Mouse (Mus musculus) neural tube, embryonic 15.5 days (tissue): ENCODE results near the gene Tln1. TPM values are rescaled to one million over a fixed set of nuclear protein-coding genes. Genes with fewer than 3 reads are reported as not detected.
"Not testable (repeated sequence)": the region's sequence is repeated elsewhere in the genome, so short reads cannot be mapped to it uniquely, and the experiment has no call there.

Experiments
- ATAC-seq: fragments of 200-750 bp; cut with Nextera tagmentation; 2 replicates; pipeline ENCODE4 v1.8.0; 2017; ENCODE audit warnings: mild to moderate bottlenecking, moderate TSS enrichment, moderate library complexity; ENCODE audit not compliant: low FRiP score
- H3K27ac ChIP-seq: fragments of 300-500 bp; sonication (generic); replicated peaks from 2 replicates; pipeline ENCODE4 v1.5.1; 2015; ENCODE audit warnings: mild to moderate bottlenecking, inconsistent platforms
- H3K27me3 ChIP-seq: fragments of 300-500 bp; sonication (generic); replicated peaks from 2 replicates; pipeline ENCODE4 v1.6.1; 2015; ENCODE audit warnings: inconsistent platforms
- H3K36me3 ChIP-seq: fragments of 300-500 bp; sonication (generic); 2 replicates; pipeline ENCODE4 v1.6.1; 2015; ENCODE audit warnings: inconsistent platforms
- H3K4me1 ChIP-seq: fragments of 300-500 bp; sonication (generic); 2 replicates; pipeline ENCODE4 v1.6.1; 2015; ENCODE audit warnings: inconsistent platforms
- H3K4me2 ChIP-seq: fragments of 300-500 bp; sonication (generic); 2 replicates; pipeline ENCODE4 v1.6.1; 2015; ENCODE audit warnings: inconsistent platforms, mild to moderate bottlenecking, moderate library complexity
- H3K4me3 ChIP-seq: fragments of 300-500 bp; sonication (generic); replicated peaks from 2 replicates; pipeline ENCODE4 v1.5.1; 2015; ENCODE audit warnings: mild to moderate bottlenecking, inconsistent platforms
- H3K9ac ChIP-seq: fragments of 300-500 bp; sonication (generic); replicated peaks from 2 replicates; pipeline ENCODE4 v1.6.1; 2015; ENCODE audit warnings: mild to moderate bottlenecking, inconsistent platforms
- H3K9me3 ChIP-seq: fragments of 300-500 bp; sonication (generic); replicated peaks from 2 replicates; pipeline ENCODE4 v1.6.1; 2016; ENCODE audit warnings: inconsistent platforms
- WGBS: fragments of 180-500 bp; shearing (Covaris S2); methylation state at CpG from one replicate; pipeline ENCODE4 v1.1.7; 2015; ENCODE audit warnings: mixed read lengths; 5-methylcytosine and 5-hydroxymethylcytosine counted together
- polyA plus RNA-seq: library from polyadenylated mRNA; unstranded; fragments of >200 nt; fragmentation: Nextera tagmentation; extraction: Ambion mirVana; gene quantifications from 2 replicates; pipeline ENCODE4 v1.2.1, GENCODE M21; 2015

Tln1 gene
- polyA plus RNA-seq = 63.5 and 70.8 TPM in 2 replicates

- H3K27ac ChIP-seq = peak within 1 kb of the TSS; percentile 99
- WGBS = under 1% methylated on average over 61 of the region's 62 CpGs
- H3K4me1 ChIP-seq = peaks cover 52% of the 10 kb centered on the region
- peak within 1 kb of the TSS; percentile 93 for H3K9ac ChIP-seq
- H3K36me3 ChIP-seq = peaks cover 33% of the 10 kb centered on the region
- H3K4me3 ChIP-seq = peak within 1 kb of the TSS; percentile 89
- no peaks in the 10 kb centered on the region for H3K27me3 ChIP-seq
- peak; percentile 96 for ATAC-seq
- H3K4me2 ChIP-seq = peak within 1 kb of the TSS; percentile 90
- H3K9me3 ChIP-seq = no peaks in the 10 kb centered on the region
Measured at GRCm38 (mm10) chr4:43561997-43562768, at the start of gene Tln1, which contains the start of gene Creb3. Tln1 (minus strand) TSS chr4:43562691. Creb3 (plus strand) TSS chr4:43562332.

GRCm38 (mm10) chr4:43604751-43605685, 42.5 kb upstream of the Tln1 start:
- H3K9ac ChIP-seq = no peak overlapping the region
- no peak overlapping the region for H3K27ac ChIP-seq
- H3K9me3 ChIP-seq = no peaks in the 10 kb centered on the region
- H3K36me3 ChIP-seq = no peaks in the 10 kb centered on the region
- no peaks in the 10 kb centered on the region for H3K27me3 ChIP-seq
- no peak for ATAC-seq
- no peaks in the 10 kb centered on the region for H3K4me1 ChIP-seq
- WGBS = 86% methylated on average over 9 of the region's 9 CpGs
- no peak overlapping the region for H3K4me3 ChIP-seq
- H3K4me2 ChIP-seq = no peak overlapping the region

DNA sequence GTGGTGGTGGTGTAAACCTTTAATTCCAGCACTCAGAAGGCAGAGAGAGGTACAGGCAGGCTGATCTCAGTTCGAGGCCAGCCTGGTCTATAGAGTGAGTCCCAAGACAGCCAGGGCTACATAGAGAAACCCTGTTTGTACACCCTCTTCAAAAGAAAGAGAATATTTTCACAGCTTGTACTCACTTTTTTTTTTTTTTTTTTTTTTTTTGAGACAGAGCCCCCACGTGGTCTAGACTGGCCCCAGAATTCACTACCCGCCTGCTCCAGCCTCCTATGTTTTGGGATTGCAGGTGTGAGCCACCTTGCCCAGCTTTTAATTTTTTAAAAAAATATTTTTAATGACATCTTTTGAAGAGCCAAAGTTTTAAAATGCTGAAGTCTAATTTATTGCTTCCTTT, 41.6 kb upstream of the Tln1 start:
- no peak for ATAC-seq
- no peaks in the 10 kb centered on the region for H3K9me3 ChIP-seq
- H3K27ac ChIP-seq = no peak overlapping the region
- WGBS = 69% methylated on average over 3 of the region's 3 CpGs
- H3K36me3 ChIP-seq = no peaks in the 10 kb centered on the region
- H3K4me3 ChIP-seq = no peak overlapping the region
- no peak overlapping the region for H3K4me2 ChIP-seq
- no peaks in the 10 kb centered on the region for H3K4me1 ChIP-seq
- H3K9ac ChIP-seq = no peak overlapping the region
- H3K27me3 ChIP-seq = no peaks in the 10 kb centered on the region

DNA sequence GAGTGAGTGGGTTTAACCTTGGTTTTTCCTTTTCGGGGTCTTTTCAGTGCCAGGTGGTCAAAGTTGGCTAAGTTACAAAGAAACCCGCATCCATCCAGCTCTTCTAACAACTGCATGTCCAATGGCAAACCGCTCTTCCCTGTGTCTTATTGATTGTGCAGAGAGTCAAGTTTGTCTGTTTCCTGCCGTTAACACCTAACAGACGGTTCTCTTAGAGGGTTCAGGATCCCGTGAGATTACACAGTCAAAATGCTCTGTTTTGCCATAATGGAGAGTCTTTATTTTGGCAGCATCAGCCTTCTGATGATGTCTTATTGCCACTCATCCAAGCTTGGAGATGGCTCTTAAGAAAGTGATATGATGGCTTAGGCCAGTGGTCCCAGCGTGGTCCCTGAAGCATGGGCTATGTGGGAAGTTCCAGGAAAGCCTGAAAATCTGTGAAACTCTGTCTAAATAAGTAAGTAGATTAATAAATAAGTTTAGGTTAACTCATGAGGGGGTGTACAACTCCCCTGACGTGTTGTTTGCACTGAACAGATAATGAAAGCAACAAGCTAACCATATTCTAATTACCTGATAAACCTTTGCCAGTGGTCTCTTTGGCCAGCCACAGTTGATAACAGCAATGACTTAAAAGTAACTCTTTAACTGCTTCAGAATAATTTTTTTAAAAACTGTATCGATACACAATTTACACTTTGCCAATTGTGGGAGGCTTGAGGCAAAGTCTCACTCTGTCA, 37.9 kb upstream of the Tln1 start:
- 87% methylated on average over 9 of the region's 9 CpGs for WGBS
- ATAC-seq = no peak

DNA sequence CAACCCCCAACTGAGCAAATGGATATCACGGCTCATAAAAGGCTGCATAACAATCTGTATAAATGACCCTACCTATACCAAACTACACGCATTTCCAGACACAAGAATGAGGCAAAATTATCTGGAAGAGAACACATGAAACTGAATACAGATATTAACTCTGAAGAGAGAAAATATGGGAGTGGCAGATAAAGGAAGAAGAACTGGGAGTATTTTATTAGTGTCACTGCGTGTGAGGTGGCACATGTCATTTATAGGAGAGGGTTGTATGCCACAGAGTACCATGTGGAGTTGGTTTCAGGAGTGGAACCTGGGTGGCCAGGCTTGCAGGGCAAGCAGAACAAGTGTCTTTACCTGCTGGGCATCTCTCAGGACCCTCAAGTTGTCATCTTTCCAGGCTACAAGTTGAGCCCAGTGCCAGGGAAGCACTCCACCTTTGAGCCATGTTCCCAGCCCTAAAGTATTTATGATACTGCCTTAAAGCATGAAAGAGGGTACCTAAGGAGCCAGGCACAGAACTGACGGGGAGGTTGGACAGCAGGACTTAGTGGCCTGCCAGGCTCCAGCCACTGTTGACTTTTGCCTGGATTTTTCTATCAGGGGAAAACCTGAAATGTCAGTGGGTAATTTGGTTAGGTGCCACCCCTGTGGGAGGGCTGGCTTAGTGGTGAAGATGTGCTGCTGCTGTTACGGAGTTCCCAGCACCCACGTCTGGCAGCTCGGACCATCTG, 36.3 kb upstream of the Tln1 start:
- no peak overlapping the region for H3K27ac ChIP-seq
- ATAC-seq = no peak
- H3K4me3 ChIP-seq = no peak overlapping the region
- H3K9ac ChIP-seq = no peak overlapping the region
- H3K9me3 ChIP-seq = no peaks in the 10 kb centered on the region
- H3K4me2 ChIP-seq = no peak overlapping the region
- no peaks in the 10 kb centered on the region for H3K36me3 ChIP-seq
- no peaks in the 10 kb centered on the region for H3K27me3 ChIP-seq
- WGBS = 86% methylated on average over 7 of the region's 7 CpGs
- no peaks in the 10 kb centered on the region for H3K4me1 ChIP-seq

More for the DNA sequence above, 37.9 kb upstream of the Tln1 start:
- Histone ChIP-seq H3K27me3 (no peaks in the 10 kb centered on the region), H3K27ac (no peak overlapping the region), H3K4me2 (no peak overlapping the region), H3K4me1 (no peaks in the 10 kb centered on the region), H3K9me3 (no peaks in the 10 kb centered on the region), H3K36me3 (no peaks in the 10 kb centered on the region), H3K9ac (no peak overlapping the region), H3K4me3 (no peak overlapping the region)

- H3K9ac ChIP-seq = no peak overlapping the region
- H3K36me3 ChIP-seq = no peaks in the 10 kb centered on the region
- whole genome bisulfite sequencing = 87% methylated on average over 4 of the region's 4 CpGs
- H3K4me3 ChIP-seq = no peak overlapping the region
- no peak for ATAC-seq
- no peaks in the 10 kb centered on the region for H3K27me3 ChIP-seq
- no peak overlapping the region for H3K4me2 ChIP-seq
- H3K4me1 ChIP-seq = no peaks in the 10 kb centered on the region
- H3K9me3 ChIP-seq = no peaks in the 10 kb centered on the region
- H3K27ac ChIP-seq = no peak overlapping the region
Measured at GRCm38 (mm10) chr4:43598200-43598599, 35.7 kb upstream of the Tln1 start.

- not testable (repeated sequence) for H3K9me3 ChIP-seq, H3K9ac ChIP-seq, ATAC-seq, H3K4me3 ChIP-seq, H3K4me1 ChIP-seq, H3K36me3 ChIP-seq, H3K27ac ChIP-seq, H3K27me3 ChIP-seq, H3K4me2 ChIP-seq
- WGBS = 86% methylated on average over 2 of the region's 2 CpGs
Measured at GRCm38 (mm10) chr4:43596597-43596996, 34.1 kb upstream of the Tln1 start.

DNA sequence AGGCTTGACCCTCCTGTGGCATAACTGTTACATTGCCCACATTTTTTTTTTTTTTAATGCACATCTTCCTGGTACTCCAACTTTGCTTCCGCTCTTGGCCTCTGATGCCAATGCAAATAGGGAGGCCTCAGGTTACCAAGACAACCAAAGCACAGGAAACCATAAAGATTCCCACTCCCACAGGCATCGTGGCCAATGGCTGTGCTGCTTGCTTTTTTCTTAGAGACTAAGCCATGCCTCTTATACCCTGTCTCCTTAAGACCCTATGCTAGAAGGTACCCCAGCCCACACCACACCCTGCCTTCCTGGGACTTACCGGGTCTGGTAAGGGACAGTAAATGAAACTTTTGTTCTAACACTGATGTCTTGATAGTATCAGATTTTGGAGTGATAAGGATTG, 31.0 kb upstream of the Tln1 start:
- Histone ChIP-seq H3K36me3 (no peaks in the 10 kb centered on the region), H3K4me2 (no peak overlapping the region), H3K9ac (no peak overlapping the region), H3K4me1 (no peaks in the 10 kb centered on the region), H3K27ac (no peak overlapping the region), H3K9me3 (no peaks in the 10 kb centered on the region), H3K27me3 (no peaks in the 10 kb centered on the region), H3K4me3 (no peak overlapping the region)
- no peak for ATAC-seq
- WGBS = 41% methylated on average over 3 of the region's 3 CpGs

DNA sequence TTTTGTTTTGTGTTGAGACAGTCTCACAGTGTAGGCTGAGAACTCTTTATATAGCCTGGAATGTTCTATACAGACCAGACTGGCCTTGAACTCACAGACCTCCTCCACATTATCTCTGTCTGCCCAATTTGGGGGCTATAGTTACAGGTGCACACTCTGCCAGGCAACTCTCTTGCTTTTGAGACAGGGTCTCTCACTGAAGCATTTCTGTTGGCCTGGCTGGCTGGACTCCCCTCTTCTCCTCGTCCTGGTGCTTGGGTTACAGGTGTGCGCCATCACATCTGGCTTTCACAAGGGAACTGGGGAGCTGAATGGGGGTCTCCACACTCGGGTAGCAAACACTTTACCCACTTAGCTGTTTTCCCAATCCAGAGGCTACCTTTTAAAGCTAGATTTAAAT, 29.5 kb upstream of the Tln1 start:
- Histone ChIP-seq H3K27me3 (no peaks in the 10 kb centered on the region), H3K4me1 (no peaks in the 10 kb centered on the region), H3K9me3 (no peaks in the 10 kb centered on the region), H3K9ac (no peak overlapping the region), H3K36me3 (no peaks in the 10 kb centered on the region), H3K27ac (no peak overlapping the region), H3K4me3 (no peak overlapping the region), H3K4me2 (no peak overlapping the region)
- ATAC-seq = no peak
- WGBS = 83% methylated on average over 3 of the region's 3 CpGs

- Histone ChIP-seq H3K27ac (no peak overlapping the region), H3K4me3 (no peak overlapping the region), H3K9ac (no peak overlapping the region), H3K4me2 (no peak overlapping the region), H3K4me1 (no peaks in the 10 kb centered on the region), H3K27me3 (no peaks in the 10 kb centered on the region), H3K36me3 (no peaks in the 10 kb centered on the region), H3K9me3 (no peaks in the 10 kb centered on the region)
- no peak for ATAC-seq
- 72% methylated on average over 5 of the region's 5 CpGs for WGBS
Measured at GRCm38 (mm10) chr4:43591543-43591942, 29.1 kb upstream of the Tln1 start.

GRCm38 (mm10) chr4:43587681-43588080, 25.2 kb upstream of the Tln1 start:
- ATAC-seq = no peak

More at GRCm38 (mm10) chr4:43587681-43588080, 25.2 kb upstream of the Tln1 start:
- 66% methylated on average over 7 of the region's 7 CpGs for WGBS
- H3K9ac ChIP-seq = no peak overlapping the region
- H3K4me3 ChIP-seq = no peak overlapping the region
- H3K27me3 ChIP-seq = no peaks in the 10 kb centered on the region
- H3K4me2 ChIP-seq = no peak overlapping the region
- H3K27ac ChIP-seq = no peak overlapping the region
- peaks cover 17% of the 10 kb centered on the region for H3K36me3 ChIP-seq
- no peaks in the 10 kb centered on the region for H3K4me1 ChIP-seq
- H3K9me3 ChIP-seq = no peaks in the 10 kb centered on the region
